Mouse (Mus musculus) cortical plate, adult 2 months (tissue): Measurements from ENCODE around the gene Gatb. TPM values are rescaled to one million over a fixed set of nuclear protein-coding genes. Genes with fewer than 3 reads are reported as not detected.

Source experiments
- H3K27ac ChIP-seq: fragments of 200-500 bp; 2 replicates; pipeline ENCODE4 v1.5.1; 2012; ENCODE audit warnings: low read length, control low read depth, inconsistent platforms; ENCODE audit not compliant: insufficient read depth
- H3K4me1 ChIP-seq: fragments of 200-500 bp; 2 replicates; pipeline ENCODE4 v1.6.1; 2011; ENCODE audit warnings: low read length; ENCODE audit not compliant: control insufficient read depth, insufficient read depth
- H3K4me3 ChIP-seq: fragments of 200-500 bp; 2 replicates; pipeline ENCODE4 v1.5.1; 2011; ENCODE audit warnings: mild to moderate bottlenecking, low read length, control low read depth; ENCODE audit not compliant: insufficient read depth
- CTCF ChIP-seq: fragments of 200-500 bp; IDR thresholded peaks from 2 replicates; pipeline ENCODE4 v1.5.1; 2011; ENCODE audit warnings: mild to moderate bottlenecking, control low read depth, low read length; ENCODE audit not compliant: insufficient read depth; ENCODE audit errors: extremely low read depth
- POLR2A ChIP-seq: fragments of 200-500 bp; IDR thresholded peaks from 2 replicates; pipeline ENCODE4 v1.6.1; 2011; ENCODE audit warnings: mild to moderate bottlenecking, low read length, control low read depth; ENCODE audit not compliant: insufficient read depth; ENCODE audit errors: extremely low read depth
- polyA plus RNA-seq: library from polyadenylated mRNA; depleted of rRNA; stranded (reverse); fragments of >200 nt; gene quantifications from 2 replicates; pipeline ENCODE4 v1.2.3, GENCODE M21; 2012

Gene Gatb
- polyA plus RNA-seq, 1 experiment, result 16.2 TPM

DNA sequence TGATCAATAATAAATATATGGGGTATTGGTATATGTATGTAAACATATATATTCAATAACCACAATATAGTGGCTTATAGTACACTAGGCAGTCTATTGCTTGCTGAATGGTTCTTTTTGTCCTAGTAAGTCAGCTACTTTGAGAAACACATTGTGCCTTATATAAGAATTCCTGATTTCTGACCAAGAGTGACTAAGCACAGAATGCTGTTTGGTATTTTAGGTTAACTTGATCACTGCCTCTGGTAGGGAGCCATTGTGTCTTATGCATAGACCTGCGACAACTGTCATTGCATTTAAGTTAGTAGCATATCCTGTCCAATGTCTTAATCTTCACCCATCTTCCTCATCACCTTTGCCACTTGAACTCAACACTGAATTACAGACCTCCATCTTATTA lies 45.8 kb downstream of the Gatb start:
- Histone ChIP-seq H3K4me3 (no peak overlapping the region), H3K4me1 (peaks cover 1% of the 10 kb centered on the region; the same call in 1 of the 2 replicates), H3K27ac (no peak overlapping the region)
- TF ChIP-seq CTCF (no peak), POLR2A (no peak)

DNA sequence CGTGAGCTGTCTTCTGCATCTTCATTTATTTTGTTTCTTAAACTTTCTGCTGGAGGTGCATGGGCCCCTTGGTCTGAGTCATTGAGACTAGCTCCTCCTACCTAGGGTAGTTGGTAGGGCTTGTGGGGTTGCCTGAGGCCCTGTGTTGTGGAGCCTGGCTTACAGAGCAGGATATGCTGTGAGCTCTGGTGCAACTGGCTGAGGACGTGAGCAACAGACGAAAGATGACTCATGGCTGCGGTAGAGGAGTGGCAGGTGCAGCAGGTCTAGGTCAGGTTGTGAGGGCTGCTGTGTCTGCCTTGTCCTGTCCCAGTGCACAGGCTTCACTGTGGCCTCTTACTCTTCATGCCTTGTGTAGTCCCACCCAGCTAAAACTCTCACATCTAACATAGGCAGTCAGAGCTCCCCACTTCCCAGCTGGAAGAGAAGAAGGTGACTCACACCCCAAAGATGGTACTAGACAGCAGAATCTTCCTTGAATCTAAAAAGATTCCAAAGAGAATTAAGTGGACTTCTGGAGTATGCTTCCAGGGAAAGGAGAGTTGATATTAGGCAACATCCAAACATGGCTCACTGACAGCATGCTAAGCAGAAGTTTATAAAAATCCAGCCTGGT lies 56.1 kb downstream of the Gatb start:
- no peak overlapping the region for H3K4me3 ChIP-seq
- no peak for TF ChIP-seq CTCF
- no peak for TF ChIP-seq POLR2A
- peak overlapping the region; percentile 38 for H3K27ac ChIP-seq
- peaks cover 4% of the 10 kb centered on the region for H3K4me1 ChIP-seq

DNA sequence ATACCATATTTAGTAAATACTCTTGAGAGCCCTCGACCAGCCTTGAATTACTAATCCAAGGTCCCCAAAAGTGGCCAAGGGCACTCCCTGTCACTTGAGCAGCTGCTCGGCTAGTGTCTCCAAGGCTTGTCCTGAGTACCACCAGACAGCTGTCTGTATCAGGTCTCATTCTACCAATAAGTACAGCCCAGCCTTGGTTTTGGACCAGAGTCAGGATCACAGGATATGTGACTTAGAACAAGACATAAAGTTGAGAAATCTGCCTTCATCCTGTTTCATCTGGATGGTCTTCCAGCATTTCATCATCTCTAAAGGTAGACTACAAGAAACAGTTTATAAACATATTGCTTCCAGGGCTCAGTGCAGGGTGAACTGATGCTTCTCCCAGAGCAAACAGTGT lies 59.8 kb downstream of the Gatb start:
- no peak overlapping the region for H3K27ac ChIP-seq
- H3K4me1 ChIP-seq, result peaks cover 13% of the 10 kb centered on the region
- no peak overlapping the region for H3K4me3 ChIP-seq
- TF ChIP-seq POLR2A (no peak), CTCF (no peak)

DNA sequence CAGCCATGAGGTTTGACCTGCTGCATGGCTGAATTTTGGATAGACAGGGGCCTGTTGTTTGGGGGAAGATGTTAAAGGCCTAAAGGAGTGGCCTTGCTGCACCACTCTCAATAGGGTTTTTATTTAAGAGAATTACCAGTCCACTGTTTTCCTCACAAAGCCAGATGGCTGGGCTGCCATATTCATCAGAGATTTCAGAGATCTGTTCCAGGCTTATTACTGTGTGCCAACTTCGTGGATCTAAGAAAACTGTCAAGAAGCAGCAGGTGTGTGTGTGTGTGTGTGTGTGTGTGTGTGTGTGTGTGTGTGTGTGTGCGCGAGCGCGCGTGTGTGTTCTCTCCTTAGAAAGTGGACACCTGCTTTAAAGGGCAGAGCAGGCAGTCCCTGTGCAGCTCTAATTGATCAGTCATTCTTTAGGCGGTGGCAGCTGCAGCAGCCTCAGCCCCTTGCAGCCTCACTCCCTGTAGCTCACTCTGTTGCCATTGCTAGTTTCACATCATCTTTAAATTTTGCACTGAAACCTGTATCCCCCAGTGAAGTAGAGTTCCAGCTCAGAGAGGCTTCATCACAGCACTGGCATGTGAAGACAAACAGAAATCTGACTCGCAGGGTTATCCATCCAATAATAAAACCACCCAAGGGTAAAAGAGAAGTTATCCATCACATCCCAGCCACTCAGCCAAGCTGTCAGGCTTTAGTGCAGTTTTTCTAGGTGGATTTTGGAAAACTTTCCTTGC lies 60.6 kb downstream of the Gatb start:
- Histone ChIP-seq H3K4me3 (no peak overlapping the region), H3K27ac (no peak overlapping the region), H3K4me1 (peaks cover 13% of the 10 kb centered on the region)
- TF ChIP-seq POLR2A (no peak), CTCF (no peak)

DNA sequence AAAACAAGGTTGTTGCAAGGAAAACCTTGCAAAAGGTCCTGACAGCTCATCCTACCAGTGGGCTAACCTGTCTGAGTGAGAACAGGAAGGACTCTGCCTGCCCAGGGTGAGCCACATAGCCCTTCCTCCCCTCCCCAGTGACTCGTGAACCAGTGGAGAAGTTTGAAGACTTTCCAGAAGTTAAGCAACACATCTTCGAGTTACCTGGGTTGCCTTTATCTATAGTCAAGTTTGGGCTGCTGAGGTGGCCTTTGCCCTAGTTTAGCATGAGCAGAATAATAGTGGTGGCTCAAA lies 61.2 kb downstream of the Gatb start:
- no peak for TF ChIP-seq CTCF
- Histone ChIP-seq H3K4me3 (no peak overlapping the region), H3K4me1 (peaks cover 10% of the 10 kb centered on the region), H3K27ac (no peak overlapping the region)

DNA sequence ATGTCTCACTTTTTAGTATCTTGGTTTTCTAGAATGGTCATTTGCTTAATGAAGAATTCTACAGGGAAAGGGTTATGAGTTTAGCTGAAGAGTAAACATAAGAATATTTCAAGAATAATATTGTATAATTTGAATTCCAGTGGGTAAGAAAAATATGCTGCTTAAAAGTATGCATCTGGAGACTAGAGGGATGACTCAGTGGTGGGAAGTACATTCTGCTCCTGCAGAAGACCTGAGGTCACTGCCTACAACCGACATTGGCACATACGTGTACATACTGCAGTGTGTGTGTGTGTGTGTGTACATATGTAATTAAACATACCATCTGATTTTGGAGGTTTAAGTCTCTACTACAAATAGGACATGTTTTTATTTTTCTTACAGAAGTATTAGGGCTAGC lies 61.7 kb downstream of the Gatb start:
- TF ChIP-seq POLR2A (no peak), CTCF (no peak)
- no peak overlapping the region for H3K27ac ChIP-seq

DNA sequence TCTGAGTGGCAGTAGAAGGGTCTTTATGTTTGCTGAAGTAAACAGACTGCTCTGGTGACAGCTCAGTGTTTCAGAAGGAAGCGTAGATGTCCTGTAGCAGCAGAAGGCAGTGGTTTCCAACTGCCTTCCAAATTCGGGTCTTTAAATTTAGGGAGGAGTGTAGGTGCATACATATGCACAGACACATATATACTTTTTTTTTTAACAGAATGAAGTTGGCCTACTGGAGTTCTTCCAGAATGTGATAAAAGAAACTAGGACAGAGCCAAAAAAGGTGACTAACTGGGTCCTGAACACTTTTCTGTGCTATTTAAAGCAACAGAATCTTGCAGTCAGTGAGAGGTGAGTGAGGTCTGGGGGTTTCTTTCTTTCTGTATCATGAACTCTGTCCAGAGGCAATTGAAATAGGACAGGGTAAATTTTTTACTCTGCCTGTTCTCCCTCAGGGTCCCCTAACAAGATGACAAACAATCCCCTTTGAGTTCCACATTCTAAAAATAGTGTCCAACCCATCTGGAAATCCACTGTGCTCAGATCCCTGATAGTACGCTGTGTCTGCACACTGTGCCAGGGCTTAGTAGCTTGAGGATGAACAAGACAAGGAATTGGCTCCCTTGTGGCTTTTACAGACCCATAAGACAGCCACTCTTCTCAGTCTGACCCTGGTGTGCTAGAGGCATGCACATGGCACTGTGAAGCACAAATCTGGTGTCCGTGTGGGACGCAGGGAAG lies 63.0 kb downstream of the Gatb start:
- Histone ChIP-seq H3K4me1 (peaks cover 8% of the 10 kb centered on the region), H3K4me3 (no peak overlapping the region), H3K27ac (peak overlapping the region; percentile 17; the same call in 1 of the 2 replicates)
- TF ChIP-seq POLR2A (no peak), CTCF (no peak)

More for the DNA sequence above, 61.7 kb downstream of the Gatb start:
- peaks cover 8% of the 10 kb centered on the region for H3K4me1 ChIP-seq
- no peak overlapping the region for H3K4me3 ChIP-seq

DNA sequence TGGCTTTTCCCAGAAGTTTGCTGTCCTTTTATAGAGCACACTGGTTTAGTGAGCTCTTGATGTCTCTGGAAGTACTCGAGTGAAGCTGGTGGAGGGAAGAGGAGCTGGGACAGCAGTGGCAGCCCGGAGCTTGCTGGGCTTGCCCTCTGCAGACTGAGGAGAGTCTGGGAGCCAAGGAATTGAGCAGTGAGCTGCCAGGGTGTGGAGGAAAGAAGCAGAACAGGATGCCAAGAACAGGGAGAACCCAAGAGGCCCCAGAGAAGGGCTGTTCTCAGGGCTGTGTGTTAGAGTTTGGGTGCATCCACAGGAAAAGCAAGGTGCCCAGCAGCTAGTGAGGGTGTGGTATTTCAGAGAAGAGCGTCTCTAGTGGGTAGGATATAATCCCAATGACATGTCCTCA lies 67.8 kb downstream of the Gatb start:
- Histone ChIP-seq H3K27ac (no peak overlapping the region), H3K4me1 (peaks cover 6% of the 10 kb centered on the region)

DNA sequence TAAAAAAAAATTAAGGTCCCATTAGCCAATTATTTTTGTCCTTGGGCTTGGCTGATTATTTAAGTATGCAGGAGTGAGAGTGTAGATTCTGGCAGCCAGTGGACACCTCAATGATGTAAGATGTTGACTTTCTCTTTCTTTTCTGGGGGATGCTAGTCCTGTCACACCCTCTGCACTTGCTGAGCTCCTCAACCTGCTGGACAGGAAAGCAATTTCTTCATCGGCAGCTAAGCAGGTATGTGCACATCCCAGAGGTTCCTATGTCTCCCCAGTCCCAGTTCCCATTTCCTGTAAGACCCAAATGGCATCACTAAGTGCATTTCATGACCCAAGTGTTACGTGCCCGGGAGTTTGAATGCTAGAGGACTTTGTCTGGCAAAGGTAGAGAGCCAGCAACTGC lies 70.9 kb downstream of the Gatb start:
- no peak overlapping the region for H3K4me3 ChIP-seq
- no peak for TF ChIP-seq CTCF
- TF ChIP-seq POLR2A, result no peak
- H3K27ac ChIP-seq, result no peak overlapping the region
- no peaks in the 10 kb centered on the region for H3K4me1 ChIP-seq

More for the DNA sequence above, 67.8 kb downstream of the Gatb start:
- no peak overlapping the region for H3K4me3 ChIP-seq
- TF ChIP-seq CTCF, result no peak
- TF ChIP-seq POLR2A, result no peak
